Comparison of ENCODE assay signal across 7 mouse cellular contexts in genomic region chr9:118041022-118041400, GRCm38 (mm10). TPM values are rescaled to one million over a fixed set of nuclear protein-coding genes. Genes with fewer than 3 reads are reported as not detected.
DNase-seq lines count a peak whose midpoint lies in the region; ATAC-seq and TF ChIP-seq lines count a peak whose summit lies in the region.

No protein-coding gene starts in this region.

- H3K9me3 ChIP-seq in heart, embryonic 15.5 days (replicated peaks): no peaks in the 10 kb centered on the region
- no peaks in the 10 kb centered on the region for H3K9me3 ChIP-seq in liver, embryonic 14.5 days (ENCODE audit: control insufficient read depth, low read length)
- H3K9me3 ChIP-seq in neural tube, embryonic 15.5 days (replicated peaks): no peaks in the 10 kb centered on the region

- no peaks in the 10 kb centered on the region for H3K27me3 ChIP-seq in heart, embryonic 15.5 days
- no peaks in the 10 kb centered on the region for H3K27me3 ChIP-seq in liver, embryonic 14.5 days (ENCODE audit: control insufficient read depth, insufficient read depth, low read length)
- no peaks in the 10 kb centered on the region for H3K27me3 ChIP-seq in neural tube, embryonic 15.5 days (replicated peaks)

- H3K4me1 ChIP-seq in heart, embryonic 15.5 days (replicated peaks): peaks cover 18% of the 10 kb centered on the region
- H3K4me1 ChIP-seq in liver, embryonic 14.5 days (replicated peaks; ENCODE audit: control insufficient read depth in 2 of 2, insufficient read depth in 2 of 2, low read length in 1 of 2): peaks cover 0 to 7% of the 10 kb centered on the region in 2 experiments; a peak in 2 of 4 replicates
- peaks cover 23% of the 10 kb centered on the region for H3K4me1 ChIP-seq in neural tube, embryonic 15.5 days

- H3K4me2 ChIP-seq in heart, embryonic 15.5 days: peak overlapping the region; percentile 78
- H3K4me2 ChIP-seq in liver, embryonic 14.5 days (ENCODE audit: low read depth): peak overlapping the region; percentile 91
- H3K4me2 ChIP-seq in neural tube, embryonic 15.5 days: peak overlapping the region; percentile 73

- 0 out of 2 replicates have a peak, but pooled peaks cover 3% of the 10 kb centered on the region for H3K36me3 ChIP-seq in heart, embryonic 15.5 days
- peaks cover 3% of the 10 kb centered on the region for H3K36me3 ChIP-seq in liver, embryonic 14.5 days (replicated peaks; ENCODE audit: control insufficient read depth, insufficient read depth, low read depth)
- no peaks in the 10 kb centered on the region for H3K36me3 ChIP-seq in neural tube, embryonic 15.5 days

- no peak for TF ChIP-seq CTCF in liver, embryonic 14.5 days (IDR thresholded peaks at IDR 0.05; ENCODE audit: low read depth)

- H3K27ac ChIP-seq in heart, embryonic 15.5 days: peak overlapping the region; percentile 98
- H3K27ac ChIP-seq in liver, embryonic 14.5 days: peak overlapping the region; percentile 86
- H3K27ac ChIP-seq in neural tube, embryonic 15.5 days (replicated peaks): peak overlapping the region; percentile 96

- TF ChIP-seq EP300 in liver, embryonic 14.5 days (IDR thresholded peaks at IDR 0.05; ENCODE audit: low read depth): no peak

- no peak for ATAC-seq in heart, embryonic 15.5 days (replicated peaks; ENCODE audit: insufficient number of reproducible peaks, insufficient read depth, low FRiP score, low read depth)
- no peak for ATAC-seq in liver, embryonic 14.5 days (ENCODE audit: insufficient read depth)
- ATAC-seq in neural tube, embryonic 15.5 days (ENCODE audit: low FRiP score): no peak

- peak overlapping the region; percentile 93 for H3K9ac ChIP-seq in heart, embryonic 15.5 days
- H3K9ac ChIP-seq in liver, embryonic 14.5 days (replicated peaks): peak overlapping the region; percentile 94
- peak overlapping the region; percentile 86 for H3K9ac ChIP-seq in neural tube, embryonic 15.5 days (replicated peaks)

- peak; percentile 7 for DNase-seq in ovary, postnatal 14 days (ENCODE audit: low spot score)
- DNase-seq in ovary, postnatal 10 days (ENCODE audit: low spot score): no peak
- DNase-seq in embryo, embryonic 9.5 days (ENCODE audit: extremely low spot score): peak; percentile 21
- peak in 2 of 3 experiments; percentile 10 to 12 for DNase-seq in liver, embryonic 14.5 days (ENCODE audit: low read depth in 3 of 3, low spot score in 3 of 3)
- DNase-seq in Muller cell, postnatal 12 days (ENCODE audit: inconsistent ontology term): no peak

- peak overlapping the region; percentile 87 for H3K4me3 ChIP-seq in heart, embryonic 15.5 days
- peak overlapping the region; percentile 85 to 95 for H3K4me3 ChIP-seq in liver, embryonic 14.5 days (ENCODE audit: insufficient read depth in 1 of 2, low read depth in 2 of 2, low read length in 2 of 2)
- H3K4me3 ChIP-seq in neural tube, embryonic 15.5 days (replicated peaks): peak overlapping the region; percentile 86

- WGBS in heart, embryonic 15.5 days: under 1% methylated on average over 21 of the region's 21 CpGs
- WGBS in liver, embryonic 14.5 days (ENCODE audit: insufficient replicate concordance): 0% methylated on average over 18 of the region's 21 CpGs
- 2% methylated on average over 21 of the region's 21 CpGs for WGBS in neural tube, embryonic 15.5 days

RNA-seq across cellular contexts. Expression of gene Azi2, which starts 0.7 kb away (rescaled TPM):
- polyA plus RNA-seq in heart, embryonic 15.5 days (2015; fragmentation: Nextera tagmentation; extraction: Ambion mirVana): 62.5 and 67.2 TPM in 2 replicates
- polyA plus RNA-seq in liver, embryonic 14.5 days (2012; rRNA removed): 10.2 and 16.9 TPM in 2 replicates
- polyA plus RNA-seq in liver, embryonic 14.5 days (2014; fragmentation: Nextera tagmentation; extraction: Ambion mirVana): 33.7 and 36.3 TPM in 2 replicates
- 79.7 and 80.8 TPM in 2 replicates for polyA plus RNA-seq in neural tube, embryonic 15.5 days (2015; fragmentation: Nextera tagmentation; extraction: Ambion mirVana)

Comparison
In these comparisons a context has a peak if more than half of its experiments do, and no peak if none do; other contexts are left out.
1. DNase-seq: peak in ovary, postnatal 14 days (single experiment), embryo, embryonic 9.5 days (single experiment) and liver, embryonic 14.5 days (2 of 3); none in ovary, postnatal 10 days (single experiment) and Muller cell, postnatal 12 days (single experiment).
2. Peak in every context shown above with its lines, with median percentiles within 50 percentile points of each other: H3K27ac ChIP-seq, H3K4me2 ChIP-seq, H3K4me3 ChIP-seq and H3K9ac ChIP-seq.